Mouse (Mus musculus): ENCODE measurements around the gene En1.

- no peak for TF ChIP-seq CTCF (IDR thresholded peaks at IDR 0.05)
- no peak for TF ChIP-seq POLR2A (IDR thresholded peaks at IDR 0.05; ENCODE audit: insufficient read depth, low read depth, low read length)
Observed at GRCm38 (mm10) chr1:120606641-120607575, 4.7 kb downstream of the En1 start.
